Mouse (Mus musculus) layer of hippocampus, adult 9-10 months (tissue): ENCODE results near the gene Wdfy3.
"Not testable (repeated sequence)": the region's sequence is repeated elsewhere in the genome, so short reads cannot be mapped to it uniquely, and the experiment has no call there.

Experiments
- DNase-seq: peaks from one replicate; pipeline ENCODE4 v3.0.0; 2022; ENCODE audit warnings: low spot score

The Wdfy3 gene

DNA sequence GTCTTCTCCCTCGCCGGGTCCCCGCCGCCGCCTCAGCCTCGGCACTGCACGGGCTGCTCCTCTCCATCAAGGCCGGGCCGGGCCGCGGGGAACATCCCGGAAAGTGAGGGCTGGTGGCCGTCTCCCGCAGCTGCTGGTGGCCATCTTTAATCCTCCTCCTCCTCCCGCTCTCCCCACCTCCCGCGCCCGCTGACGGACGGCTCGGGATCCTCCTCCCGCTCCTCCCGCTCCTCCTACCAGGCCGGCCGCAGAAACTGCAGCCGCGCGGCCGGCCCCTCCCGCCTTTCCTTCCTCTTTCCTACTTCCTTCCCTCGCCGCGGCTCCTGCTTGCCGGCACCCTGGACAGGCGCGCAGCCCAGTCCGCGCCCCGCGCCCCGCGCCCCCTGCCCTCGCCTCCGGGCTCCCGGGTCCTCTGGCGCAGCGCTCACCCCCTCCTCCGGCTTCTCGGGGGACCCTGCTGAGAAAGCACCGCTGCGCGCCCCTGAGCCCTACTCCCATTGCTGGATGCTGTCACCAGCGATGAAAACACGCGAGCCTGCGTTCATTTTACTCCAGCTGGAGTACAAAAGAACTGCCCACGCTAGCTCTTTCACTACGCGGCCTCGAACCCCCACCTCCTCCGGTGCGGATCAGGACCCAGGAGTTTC, at the start of gene Wdfy3:
Wdfy3 (minus strand) TSS at position 155 of the 647 bp plus-strand sequence.
- DNase-seq = peak; percentile 51

DNA sequence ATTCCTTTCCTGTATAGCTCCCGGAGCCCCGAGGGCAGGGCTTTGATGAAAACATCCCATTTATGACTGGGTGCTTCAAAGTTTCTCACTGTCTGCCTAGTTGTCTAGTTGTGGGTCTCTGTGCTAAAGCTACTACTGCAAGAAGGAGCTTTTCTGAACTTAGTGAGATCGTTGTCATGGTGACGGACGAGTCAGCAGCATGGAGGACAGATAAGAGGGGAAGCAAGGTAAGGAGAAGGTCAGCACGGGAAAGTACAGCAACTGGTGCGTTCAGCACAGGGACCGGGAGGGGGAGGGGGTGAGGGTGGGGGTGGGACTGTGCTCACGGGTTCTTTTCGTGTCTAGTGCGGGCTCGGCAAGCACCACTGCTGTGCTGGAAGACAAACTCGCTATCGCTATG, 43.3 kb upstream of the Wdfy3 start:
- DNase-seq = no peak

DNA sequence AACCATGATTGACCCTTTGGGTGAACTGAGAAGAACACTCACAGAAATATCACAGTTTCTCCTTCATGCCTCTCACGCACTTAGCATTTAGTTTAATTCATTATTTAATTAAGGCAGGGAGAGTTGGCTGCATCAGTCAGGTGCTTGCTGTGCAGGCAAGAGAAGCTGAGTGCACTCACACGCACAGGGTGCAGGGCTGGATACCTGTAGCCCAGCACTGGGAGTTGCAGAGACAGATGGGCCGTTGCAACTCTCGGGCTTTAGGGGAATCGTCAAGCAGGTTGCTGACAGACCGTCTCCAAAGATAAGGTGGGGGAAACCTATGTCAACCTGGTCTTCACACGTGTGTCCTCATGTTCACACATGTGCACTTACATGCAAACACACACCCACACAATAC, 42.3 kb upstream of the Wdfy3 start:
- no peak for DNase-seq

DNA sequence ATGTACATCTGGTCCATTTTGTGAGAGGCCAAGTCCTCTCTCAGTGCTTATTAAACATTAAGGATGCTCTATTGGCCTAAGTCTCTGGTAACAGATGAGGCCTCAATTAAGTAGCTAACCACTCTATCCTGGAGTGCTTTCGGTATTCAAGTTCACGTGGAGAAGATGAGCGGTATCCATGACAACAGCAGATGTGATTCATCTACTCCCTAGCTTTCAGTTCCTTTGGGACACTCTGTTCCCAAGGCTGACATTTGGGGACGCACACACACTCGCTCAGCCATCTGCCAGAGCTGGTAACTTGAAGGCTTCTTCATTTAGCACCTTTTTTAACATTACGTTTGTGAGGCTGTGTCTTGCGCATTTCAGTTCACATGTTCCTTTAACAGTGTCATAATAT, 40.3 kb upstream of the Wdfy3 start:
- peak; percentile 72 for DNase-seq

DNA sequence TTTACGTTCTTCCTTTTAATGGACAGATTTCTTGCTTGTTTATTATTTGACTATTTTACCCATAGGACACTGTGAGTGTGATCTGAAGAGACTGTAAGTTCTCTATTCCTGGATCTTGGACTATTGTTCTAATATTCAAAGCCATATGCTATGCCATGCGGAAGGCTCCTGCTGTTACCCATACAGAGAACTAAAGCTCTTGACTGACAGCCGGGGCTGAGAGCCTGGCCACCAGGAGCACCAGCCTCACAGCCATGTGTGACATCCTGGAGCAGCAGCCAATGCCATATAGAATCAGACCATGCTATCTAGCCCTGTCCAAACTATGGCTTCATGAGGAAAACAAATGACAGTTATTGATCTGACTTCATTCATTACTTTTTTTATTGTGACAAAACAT, 36.2 kb upstream of the Wdfy3 start:
- DNase-seq = no peak

DNA sequence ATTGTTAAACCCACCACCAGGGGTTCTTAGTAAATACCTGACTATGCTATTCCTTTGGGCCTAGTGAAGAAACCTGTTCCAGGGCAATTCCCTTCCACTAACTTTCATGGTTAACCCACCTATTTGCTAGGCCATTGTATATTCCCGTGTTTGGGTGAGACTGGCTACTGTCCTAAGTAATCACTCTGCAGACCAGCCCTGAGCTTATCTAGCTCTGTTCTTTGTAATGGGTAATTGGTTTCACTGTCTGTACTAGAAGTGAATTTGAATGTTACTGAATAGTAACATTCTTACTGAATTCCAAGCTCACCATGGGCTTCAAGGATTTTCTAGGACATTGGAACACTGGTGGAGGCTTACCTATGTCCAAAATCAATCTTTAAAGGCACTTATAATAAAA, 32.1 kb upstream of the Wdfy3 start:
- DNase-seq = not testable (repeated sequence)

DNA sequence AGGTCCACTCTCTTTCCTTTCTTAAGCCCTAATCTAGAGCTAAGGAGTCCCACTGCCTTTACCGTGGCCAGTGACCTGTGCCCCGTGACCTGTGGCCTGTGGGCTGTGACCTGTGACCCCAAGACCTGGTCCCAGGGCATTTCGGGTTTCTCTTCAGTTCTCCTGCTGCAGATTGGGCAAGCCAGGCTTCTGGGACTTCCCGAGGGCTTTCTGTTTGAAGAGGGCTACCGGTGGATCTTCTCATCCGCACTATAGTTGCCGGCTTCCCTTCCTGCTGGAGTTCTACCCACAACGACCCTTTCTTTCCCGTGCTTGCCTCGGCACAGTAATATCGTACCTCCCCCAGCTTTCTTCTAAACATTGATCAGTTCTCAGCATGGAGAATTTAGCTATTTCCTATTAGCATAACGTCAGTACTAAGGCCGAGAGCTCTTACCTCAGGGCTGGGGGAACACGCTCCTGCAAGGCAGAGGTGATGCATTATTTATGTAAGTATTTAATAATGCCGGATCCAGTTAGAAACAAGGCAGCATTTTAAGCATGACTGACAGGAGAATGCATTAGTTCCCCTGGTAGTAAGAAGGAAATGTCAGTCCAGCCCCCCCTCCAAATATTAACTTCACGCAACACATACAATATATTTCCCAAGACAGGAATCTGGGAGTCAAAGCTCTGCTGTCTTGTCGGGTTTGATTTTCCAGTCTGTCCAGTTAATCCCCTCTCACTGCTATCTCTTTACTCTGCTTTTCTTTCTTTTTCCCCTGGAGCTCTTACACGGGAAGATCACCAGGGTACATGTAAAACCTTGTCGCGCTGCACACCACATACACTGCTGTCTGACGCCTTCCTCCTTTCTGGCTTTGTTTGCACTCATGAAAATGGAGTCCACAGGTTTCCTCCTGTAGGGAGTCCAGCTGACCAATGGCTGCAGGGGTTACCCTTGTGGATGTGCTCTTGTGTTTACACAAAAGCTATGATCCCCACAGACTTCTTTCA, 30.8 kb upstream of the Wdfy3 start:
- DNase-seq = no peak

DNA sequence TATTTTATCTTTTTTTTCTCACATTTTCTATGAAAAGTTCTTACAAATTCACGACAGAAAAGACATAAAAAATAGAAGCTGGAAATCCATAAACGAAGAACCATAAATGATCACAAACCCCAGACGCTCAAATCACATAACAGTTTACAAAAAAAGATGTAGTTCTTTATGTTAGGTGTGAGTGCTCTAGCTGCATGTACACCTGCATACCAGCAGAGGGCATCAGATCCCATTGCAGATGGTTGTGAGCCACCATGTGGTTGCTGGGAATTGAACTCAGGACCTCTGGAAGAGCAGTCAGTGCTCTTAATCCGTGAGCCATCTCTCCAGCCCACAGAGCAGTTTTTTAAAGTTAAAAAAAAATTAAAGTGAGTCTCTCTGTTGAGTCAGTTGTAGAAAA, 25.9 kb upstream of the Wdfy3 start:
- no peak for DNase-seq

DNA sequence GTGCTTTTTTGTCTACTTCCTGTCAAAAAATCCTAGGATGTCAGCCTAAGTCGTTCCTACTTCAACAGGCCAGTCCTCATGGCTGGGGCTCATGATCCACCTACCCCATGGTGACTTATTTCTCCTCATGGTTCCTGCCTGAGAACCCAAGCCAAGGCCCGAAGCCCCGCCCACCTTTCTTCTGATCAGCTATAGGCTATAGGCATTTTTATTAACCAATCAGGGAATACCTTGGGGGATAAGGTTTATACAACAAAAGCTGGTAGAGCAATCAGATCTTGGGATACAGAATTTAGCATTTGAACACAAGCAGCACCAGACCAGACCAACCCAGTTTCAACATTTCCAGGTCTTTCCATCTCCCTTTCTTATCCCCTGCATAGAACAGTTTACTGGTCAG, 21.0 kb upstream of the Wdfy3 start:
- DNase-seq = no peak

DNA sequence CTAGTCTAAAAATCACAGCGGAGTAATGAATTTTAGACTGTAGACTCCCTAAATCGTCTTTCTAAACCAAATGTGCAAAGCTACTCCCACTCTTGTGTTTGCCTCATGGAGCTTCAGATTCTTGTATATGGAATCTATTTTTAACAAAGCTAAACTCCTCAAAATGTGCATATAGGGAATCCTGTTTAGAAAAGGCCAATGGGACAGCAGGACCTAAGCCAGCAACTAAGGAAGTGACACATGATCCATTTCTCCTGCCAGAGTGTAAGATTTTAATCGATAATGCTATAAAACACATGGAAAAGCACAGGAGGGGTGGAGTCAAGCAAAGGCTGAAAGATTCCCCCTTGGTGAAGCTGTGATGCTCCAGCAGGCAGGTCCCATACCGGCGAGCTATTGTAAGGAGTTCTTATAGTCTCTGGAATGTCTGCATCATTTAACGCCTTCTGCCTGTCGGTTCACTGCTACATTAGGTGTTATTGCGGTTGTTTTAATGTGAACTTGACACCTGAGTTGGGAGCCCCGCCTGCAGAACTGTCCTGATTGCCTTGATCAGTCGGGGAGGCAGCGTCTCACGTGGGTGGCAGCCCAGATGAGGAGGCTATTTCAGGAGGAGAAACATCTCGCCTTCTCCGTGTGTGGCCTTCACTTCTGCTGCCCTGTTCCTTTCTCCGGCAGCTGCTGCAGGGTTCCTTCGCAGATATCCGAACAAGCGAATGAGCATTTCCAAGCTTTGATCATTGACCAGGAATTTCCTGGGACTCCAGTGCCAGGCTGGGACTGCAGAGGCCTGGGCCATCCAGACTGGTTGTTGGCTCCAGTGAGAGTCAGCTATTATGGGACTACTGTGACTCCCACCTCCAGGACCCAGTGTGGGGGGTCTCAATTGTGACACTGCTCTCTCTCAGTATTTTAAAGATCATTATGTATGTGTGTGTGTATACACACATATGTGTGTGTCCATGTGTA, 15.3 kb upstream of the Wdfy3 start:
- no peak for DNase-seq

DNA sequence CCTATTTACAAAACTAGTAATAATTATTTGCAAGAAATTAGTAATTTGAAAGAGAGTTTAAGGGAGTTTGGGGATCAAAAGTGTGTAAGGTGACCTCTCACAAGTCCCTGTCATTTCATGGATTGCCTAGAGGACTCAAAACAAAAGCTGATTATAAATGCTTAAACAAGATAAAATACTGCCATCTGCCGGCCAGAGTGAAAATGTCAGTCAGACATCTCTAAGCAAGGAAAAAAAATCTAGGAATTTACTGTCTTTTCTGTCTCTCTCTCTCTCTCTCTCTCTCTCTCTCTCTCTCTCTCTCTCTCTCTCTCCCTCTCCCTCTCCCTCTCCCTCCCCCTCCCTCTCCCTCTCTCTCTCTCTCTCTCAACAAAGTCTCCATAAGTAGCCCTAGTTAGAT, 4.4 kb upstream of the Wdfy3 start:
- DNase-seq = peak; percentile 75

DNA sequence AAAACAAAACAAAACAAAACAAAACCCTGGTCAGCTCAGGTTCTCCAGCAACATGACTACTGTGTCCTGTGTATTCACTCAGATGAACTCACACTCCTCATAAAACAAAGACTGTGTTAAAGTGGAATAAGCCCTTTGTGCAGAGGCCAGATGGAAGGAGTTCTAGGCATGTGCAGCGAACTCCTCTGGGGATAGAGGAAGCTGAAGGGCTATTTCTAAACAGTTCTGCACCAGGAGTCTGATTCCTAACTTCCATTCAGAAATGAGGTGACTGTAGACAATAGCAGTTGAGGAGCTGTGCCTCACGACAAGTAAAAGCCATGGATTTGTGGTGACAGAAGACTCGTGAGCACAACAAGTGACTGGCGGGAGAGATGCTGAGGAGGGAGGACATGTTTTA, 2.3 kb upstream of the Wdfy3 start:
- DNase-seq = no peak

DNA sequence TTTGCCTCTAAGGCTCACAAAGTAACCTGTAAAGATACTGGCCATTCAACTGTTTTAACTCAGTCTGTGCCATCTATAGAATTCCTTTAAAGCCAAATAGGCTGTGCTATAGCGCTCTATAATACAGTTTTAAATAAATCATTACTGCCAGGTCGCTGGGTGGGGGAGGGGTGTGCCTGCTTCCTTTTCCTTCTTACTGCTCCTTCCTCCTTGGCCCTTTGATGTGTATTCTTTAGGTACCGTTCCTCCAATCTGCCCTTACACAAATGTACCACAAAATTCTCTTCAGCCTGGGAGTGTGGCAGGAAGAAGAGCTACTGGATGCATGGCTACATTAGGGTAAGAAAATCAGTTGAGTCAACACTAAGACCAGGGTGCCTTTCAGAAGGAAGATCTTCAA, 1.5 kb upstream of the Wdfy3 start:
- DNase-seq = no peak

DNA sequence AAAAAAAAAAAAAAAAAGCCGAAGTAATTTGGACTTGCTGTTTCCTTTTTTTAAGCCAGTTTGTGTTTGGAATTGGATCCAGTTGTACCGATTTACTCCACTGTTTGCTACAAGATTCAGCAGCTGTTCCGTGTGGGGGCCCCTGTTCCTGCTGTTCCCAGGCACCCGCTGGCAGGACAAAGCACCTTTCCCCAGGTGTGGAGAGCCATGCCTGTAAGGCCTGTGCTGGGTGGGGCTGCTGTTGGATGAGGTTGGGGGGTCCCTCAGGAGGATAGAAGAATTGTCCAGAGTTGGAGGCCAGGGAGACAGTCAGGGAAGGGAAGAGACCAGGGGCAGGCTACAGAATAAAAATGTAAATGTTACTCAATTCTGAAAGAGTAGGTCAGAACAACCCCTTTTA, 1.1 kb upstream of the Wdfy3 start:
- no peak for DNase-seq

DNA sequence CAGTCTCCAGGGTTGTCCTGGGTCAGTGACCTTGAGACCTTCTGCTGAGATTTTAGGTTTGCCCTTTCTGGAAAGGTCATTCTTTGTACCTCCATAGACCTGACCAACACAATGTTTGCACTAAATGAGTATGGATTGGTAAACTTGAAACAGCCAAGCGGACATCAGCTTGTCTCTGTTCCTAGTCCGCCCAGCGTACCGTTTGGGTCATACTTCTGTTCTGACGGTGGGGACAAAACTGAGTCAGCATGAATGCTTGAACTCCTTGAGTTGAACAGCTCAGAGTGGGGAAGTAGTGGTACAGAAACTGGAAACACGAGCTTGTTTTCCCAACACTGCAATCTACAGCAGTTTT, 670 bp upstream of the Wdfy3 start:
- no peak for DNase-seq

DNA sequence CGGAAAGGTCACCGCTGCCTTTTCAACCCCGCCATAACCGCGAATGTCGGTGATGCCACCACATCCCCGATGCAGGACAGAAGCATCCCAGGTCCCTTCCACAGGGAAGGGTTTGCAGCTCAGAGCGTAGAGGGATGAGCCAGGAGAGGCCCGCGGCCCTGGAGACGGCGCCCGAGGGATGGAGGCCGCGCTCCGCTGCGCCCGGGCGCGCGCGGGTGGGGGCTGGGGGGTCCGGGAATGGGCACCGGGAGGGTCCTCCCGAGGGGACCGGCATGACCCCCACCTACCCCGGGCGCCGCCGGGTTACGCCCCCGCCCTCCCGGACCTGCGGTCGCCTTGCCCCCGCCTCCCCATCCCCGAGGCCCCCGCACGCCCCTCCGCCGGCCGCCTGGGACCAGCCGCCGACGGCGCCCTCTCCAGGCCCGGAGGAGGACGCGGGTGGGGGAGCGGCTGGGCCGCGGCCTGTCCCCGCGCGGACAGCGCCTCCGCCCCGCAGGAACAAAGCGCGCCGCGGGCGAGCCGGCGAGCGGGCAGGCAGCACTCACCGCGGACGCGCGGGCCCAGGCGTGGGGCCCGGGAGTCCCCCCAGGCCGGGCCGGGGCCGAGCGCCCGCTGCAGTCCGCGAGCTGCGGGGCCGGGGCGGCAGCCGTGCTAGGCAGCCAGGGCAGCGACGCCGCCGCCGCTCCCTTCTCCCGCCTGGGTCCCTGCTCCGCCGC, 512 bp downstream of the Wdfy3 start:
- DNase-seq = no peak

DNA sequence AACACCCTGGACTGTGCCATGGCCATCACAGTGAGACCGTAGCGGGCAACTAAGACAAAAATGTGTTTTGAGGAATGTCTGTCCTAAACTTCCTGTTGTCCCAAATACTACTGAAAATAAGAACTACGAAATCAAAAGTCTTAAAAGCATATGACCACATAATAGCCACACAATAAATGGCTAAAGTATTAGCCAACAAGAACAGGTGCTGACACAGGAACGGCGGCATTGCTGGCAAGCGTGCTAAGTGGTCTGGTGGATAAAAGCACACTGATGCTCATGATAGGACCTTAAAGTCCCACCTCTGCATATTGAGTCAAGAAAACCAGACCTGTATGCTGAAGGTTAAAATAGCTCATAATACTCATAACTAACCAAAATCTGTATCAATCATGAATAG, 3.3 kb downstream of the Wdfy3 start:
- DNase-seq = no peak

DNA sequence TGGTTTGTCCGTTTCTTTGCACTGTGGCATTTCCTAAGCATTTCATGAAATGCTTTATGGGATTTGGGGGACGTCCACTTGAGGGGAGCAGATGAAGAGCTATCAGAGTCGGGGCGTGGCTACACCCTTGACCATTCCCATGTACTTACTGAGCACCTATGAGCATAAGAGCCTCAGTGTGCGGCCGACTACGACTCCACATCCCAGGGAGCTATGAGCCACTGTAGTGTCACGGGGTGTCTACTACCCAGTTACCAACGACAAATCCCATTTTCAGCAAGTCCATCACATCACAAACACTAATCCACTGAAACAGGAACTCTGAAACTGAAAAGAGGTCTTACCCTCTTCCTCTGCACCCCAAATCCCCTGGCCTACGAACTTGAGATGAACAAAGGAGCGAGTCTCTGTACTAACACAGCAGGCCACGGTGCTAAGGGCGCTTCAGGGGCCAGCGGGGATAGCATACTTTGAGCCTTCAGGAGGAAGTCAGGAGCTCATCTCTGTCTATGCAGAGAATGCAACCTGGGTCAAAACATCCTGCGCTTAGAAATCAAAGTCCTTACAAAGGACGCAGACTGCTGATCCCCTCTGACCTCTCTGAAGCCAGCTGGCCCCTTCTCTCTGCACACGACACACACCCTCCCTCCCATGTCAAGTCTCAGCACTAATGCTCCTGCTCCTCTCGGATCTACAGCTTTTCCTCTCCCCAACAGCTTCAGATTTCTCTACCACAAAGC, 6.5 kb downstream of the Wdfy3 start:
- DNase-seq = no peak

DNA sequence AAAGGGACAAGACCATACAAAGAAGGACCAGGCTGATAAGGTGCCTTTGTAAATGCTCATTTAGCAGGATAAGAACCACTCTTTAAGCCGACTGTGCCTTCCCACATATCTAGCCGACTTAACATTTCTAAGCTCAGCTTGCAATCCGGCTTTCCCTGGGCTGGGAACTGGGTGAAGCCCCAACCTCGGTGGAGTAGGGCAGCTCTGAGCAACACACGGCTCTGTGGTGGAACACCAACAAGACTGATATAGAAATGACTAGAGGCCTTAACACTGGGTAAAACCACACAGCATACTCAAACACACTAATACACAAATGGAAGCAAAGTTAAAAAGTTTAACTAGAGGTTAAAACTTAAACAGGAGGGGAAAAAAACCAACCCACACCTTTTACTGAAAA, 7.9 kb downstream of the Wdfy3 start:
- no peak for DNase-seq

DNA sequence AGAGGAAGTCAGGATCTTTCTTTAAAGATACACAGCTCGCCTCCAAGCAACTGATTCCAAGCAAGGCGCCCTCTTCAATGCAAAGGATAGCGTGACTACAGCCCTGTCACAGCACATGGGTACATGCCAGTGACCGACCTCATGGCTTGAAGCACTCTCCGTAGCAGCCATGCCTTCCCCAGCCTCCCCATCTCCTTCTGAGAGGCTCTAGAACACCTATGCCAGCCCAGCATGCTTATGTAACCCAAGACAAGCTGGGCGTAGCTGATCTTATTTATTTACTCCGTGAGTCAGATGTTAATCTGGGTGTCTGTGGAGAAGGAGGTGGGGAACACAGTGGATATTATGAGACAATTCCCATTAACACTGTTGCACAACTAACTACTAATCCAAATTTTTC, 13.8 kb downstream of the Wdfy3 start:
- DNase-seq = no peak

DNA sequence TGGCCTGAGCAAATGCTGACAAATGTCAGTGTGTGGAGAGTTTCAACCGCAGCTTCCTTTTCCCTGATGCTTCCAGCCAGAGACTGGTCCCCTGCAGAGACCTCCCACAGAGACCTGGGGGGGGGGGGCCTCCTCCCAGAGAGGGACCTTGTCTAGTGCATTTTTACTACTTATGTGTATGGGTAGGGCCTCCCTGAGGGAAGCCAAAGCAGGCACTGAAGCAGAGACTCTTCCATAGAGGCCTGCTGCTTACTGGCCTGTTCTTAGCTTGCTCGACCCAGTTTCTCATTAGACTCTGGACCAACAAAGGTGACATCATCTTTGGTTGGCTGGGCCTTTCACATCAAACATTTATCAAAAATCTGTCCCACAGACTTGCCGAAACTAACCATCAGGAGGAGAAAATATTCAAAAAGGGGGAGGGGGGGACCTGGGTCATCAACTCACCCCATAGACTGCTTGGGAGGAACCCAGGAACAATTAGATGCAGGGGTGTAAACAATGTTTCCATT, 14.5 kb downstream of the Wdfy3 start:
- DNase-seq = no peak
